Mouse (Mus musculus): ENCODE measurements around the gene Aptx. TPM values are rescaled to one million over a fixed set of nuclear protein-coding genes. Genes with fewer than 3 reads are reported as not detected.
A peak's percentile ranks its signal among the peaks of the same experiment; 100 is the strongest.

Aptx gene
- 6.2 and 7.2 TPM in 2 replicates for total RNA-seq (2014; rRNA removed)
- 3.4 and 4.8 TPM in 2 replicates for polyA plus RNA-seq (2012; rRNA removed)

DNA sequence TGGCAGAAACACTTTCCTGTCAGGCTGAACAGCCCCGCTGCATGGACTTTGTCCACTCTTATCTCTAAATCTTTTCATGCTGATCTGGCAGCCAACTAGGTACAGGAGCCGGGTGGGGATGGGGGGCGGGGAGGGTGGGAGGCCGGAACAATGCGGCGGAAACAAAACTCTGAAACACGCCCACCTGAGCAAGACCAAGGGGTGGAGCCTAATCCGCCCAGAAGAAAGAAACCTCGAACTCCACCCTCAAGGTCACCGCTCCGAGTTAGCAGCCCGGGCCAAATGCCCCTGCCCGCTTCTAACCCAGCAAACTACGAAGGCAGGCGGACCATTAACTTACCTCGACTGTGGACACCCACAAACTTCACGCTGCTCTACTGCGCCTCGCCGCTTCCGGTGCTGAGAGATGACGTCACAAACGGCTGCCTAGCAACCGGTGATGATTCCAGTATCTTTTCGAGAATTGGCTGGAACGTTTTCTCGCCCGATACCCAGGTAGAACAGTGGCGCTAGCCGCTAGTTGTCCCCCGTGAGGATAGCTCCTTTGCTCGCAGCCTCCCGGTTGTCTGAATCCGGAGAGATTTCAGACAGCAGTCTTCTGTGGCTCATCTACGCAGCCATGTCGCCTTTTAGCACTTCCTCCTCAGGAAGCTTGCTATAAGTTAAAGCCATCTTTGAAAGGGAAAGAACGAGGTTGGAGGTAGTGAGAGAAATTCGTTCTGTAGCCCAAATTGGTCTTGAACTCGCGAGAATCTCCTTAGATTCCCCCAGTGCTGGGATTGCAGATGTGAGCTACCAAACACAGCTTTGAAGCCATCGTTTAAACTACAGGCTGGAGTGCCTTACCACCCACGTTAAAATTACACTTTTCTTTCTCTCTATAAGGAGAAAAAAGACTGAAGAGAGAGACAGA is at the start of gene Aptx:
Gene Aptx, minus strand, starts transcription at position 398 of the 913 bp plus-strand sequence.
- no peaks in the 10 kb centered on the region for H3K27me3 ChIP-seq (ENCODE audit: control insufficient read depth, insufficient read depth, low read length)
- H3K4me3 ChIP-seq (ENCODE audit: insufficient read depth, low read depth, low read length), result peak within 1 kb of the TSS; percentile 75
- peak; percentile 95 for DNase-seq (ENCODE audit: extremely low read depth, low read depth, low spot score)
- peak within 1 kb of the TSS; percentile 92 for H3K27ac ChIP-seq (replicated peaks; ENCODE audit: insufficient read depth, low read depth, low read length)
- WGBS, result under 1% methylated on average over 42 of the region's 42 CpGs
- H3K79me2 ChIP-seq (ENCODE audit: control insufficient read depth, insufficient read depth, low read length), result no peaks in the 10 kb centered on the region
- no peaks in the 10 kb centered on the region for H3K36me3 ChIP-seq (ENCODE audit: control insufficient read depth, insufficient read depth, low read length)
- peaks cover 32% of the 10 kb centered on the region for H3K4me1 ChIP-seq (ENCODE audit: control insufficient read depth, insufficient read depth, low read length)
- H3K9ac ChIP-seq (ENCODE audit: low read depth, low read length), result peak within 1 kb of the TSS; percentile 82
- TF ChIP-seq POLR2A (IDR thresholded peaks at IDR 0.05; ENCODE audit: extremely low read depth, insufficient read depth, low read length), result peak; percentile 83
- TF ChIP-seq CTCF (IDR thresholded peaks at IDR 0.05; ENCODE audit: low read depth, low read length), result peak; percentile 20

DNA sequence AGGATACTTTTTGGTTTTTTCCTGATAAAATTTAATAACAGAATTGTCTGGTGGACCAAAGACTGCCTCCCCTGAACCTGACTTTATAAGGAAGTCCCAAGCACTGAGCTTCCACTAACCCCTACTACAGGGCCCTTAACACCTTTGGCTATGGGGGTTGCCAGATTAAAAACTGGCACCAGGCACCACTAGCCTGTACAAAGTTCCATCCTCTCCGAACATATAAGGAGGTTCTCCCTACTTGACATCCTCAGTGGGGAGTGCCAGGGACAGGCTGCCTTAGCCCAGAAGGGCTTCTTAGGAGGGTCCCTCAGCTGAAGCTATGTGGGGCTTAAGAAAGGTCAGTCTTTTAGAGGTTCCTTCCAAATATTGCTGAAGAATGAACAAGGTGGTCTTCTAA is 32.4 kb upstream of the Aptx start:
- Histone ChIP-seq H3K36me3 (ENCODE audit: control insufficient read depth, insufficient read depth, low read length) (peaks cover 68% of the 10 kb centered on the region), H3K27me3 (ENCODE audit: control insufficient read depth, insufficient read depth, low read length) (no peaks in the 10 kb centered on the region), H3K9ac (ENCODE audit: low read depth, low read length) (no peak overlapping the region), H3K4me3 (ENCODE audit: insufficient read depth, low read depth, low read length) (no peak overlapping the region), H3K4me1 (ENCODE audit: control insufficient read depth, insufficient read depth, low read length) (peaks cover 2% of the 10 kb centered on the region; the same call in 1 of the 2 replicates), H3K27ac (replicated peaks; ENCODE audit: insufficient read depth, low read depth, low read length) (no peak overlapping the region; the same call in 1 of the 2 replicates), H3K79me2 (ENCODE audit: control insufficient read depth, insufficient read depth, low read length) (no peaks in the 10 kb centered on the region)
- WGBS, result 18% methylated on average over 1 of the region's 1 CpGs
- DNase-seq (ENCODE audit: extremely low read depth, low read depth, low spot score), result peak; percentile 53
- TF ChIP-seq POLR2A (IDR thresholded peaks at IDR 0.05; ENCODE audit: extremely low read depth, insufficient read depth, low read length) (no peak), CTCF (IDR thresholded peaks at IDR 0.05; ENCODE audit: low read depth, low read length) (no peak)

DNA sequence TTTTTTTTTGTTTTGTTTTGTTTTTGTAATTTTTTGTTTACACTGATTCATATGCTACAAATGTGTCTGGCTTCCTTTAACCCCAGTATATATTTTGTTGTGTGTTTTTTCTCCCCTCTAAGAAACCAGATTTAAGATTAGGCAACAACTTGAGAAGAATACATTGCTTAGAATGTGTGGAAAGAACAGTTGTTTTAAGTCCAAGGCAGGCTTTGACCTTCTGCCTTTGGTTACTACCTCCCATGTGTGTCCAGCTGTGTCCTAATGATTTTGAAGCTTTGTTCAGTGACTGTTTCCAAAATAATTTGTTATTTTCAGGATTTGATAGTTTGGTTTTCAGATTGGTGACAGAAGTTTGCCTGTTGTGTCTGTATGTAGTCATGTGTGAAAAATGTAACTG is 28.3 kb upstream of the Aptx start:
- no peak overlapping the region for H3K9ac ChIP-seq (ENCODE audit: low read depth, low read length)
- H3K4me3 ChIP-seq (ENCODE audit: insufficient read depth, low read depth, low read length), result no peak overlapping the region
- peaks cover 19% of the 10 kb centered on the region; the same call in 1 of the 2 replicates for H3K4me1 ChIP-seq (ENCODE audit: control insufficient read depth, insufficient read depth, low read length)
- DNase-seq (ENCODE audit: extremely low read depth, low read depth, low spot score), result peak; percentile 20
- H3K79me2 ChIP-seq (ENCODE audit: control insufficient read depth, insufficient read depth, low read length), result peaks cover 2% of the 10 kb centered on the region; the same call in 1 of the 2 replicates
- no peaks in the 10 kb centered on the region for H3K27me3 ChIP-seq (ENCODE audit: control insufficient read depth, insufficient read depth, low read length)
- TF ChIP-seq POLR2A (IDR thresholded peaks at IDR 0.05; ENCODE audit: extremely low read depth, insufficient read depth, low read length), result no peak
- TF ChIP-seq CTCF (IDR thresholded peaks at IDR 0.05; ENCODE audit: low read depth, low read length), result no peak
- H3K36me3 ChIP-seq (ENCODE audit: control insufficient read depth, insufficient read depth, low read length), result peaks cover 85% of the 10 kb centered on the region
- H3K27ac ChIP-seq (replicated peaks; ENCODE audit: insufficient read depth, low read depth, low read length), result no peak overlapping the region

DNA sequence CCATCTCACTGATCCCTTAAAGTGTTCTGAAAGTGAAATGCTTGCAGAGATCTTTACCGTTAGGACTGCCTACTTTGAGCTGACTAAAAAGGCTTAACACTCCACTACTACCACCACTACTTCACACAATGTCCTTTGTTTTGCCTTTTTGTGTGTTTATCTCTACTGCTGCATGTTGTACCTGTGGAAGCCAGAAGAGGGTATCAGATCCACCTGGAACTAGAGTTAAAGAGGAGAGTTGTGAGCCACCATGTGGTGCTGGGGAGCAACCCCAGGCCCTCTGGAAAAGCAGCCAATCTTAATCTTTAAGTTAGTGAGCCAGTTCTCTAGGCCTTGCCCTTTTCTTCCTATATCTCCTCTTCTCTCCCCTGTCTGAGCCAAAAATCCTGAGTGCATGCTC is 24.3 kb upstream of the Aptx start:
- Histone ChIP-seq H3K4me1 (ENCODE audit: control insufficient read depth, insufficient read depth, low read length) (peaks cover 23% of the 10 kb centered on the region), H3K79me2 (ENCODE audit: control insufficient read depth, insufficient read depth, low read length) (peaks cover 13% of the 10 kb centered on the region), H3K27me3 (ENCODE audit: control insufficient read depth, insufficient read depth, low read length) (no peaks in the 10 kb centered on the region), H3K36me3 (ENCODE audit: control insufficient read depth, insufficient read depth, low read length) (peaks cover 66% of the 10 kb centered on the region), H3K4me3 (ENCODE audit: insufficient read depth, low read depth, low read length) (no peak overlapping the region), H3K27ac (replicated peaks; ENCODE audit: insufficient read depth, low read depth, low read length) (peak overlapping the region; percentile 40), H3K9ac (ENCODE audit: low read depth, low read length) (peak overlapping the region; percentile 40; the same call in 1 of the 2 replicates)
- DNase-seq (ENCODE audit: extremely low read depth, low read depth, low spot score), result peak; percentile 26
- WGBS, result 64% methylated on average over 1 of the region's 1 CpGs
- no peak for TF ChIP-seq POLR2A (IDR thresholded peaks at IDR 0.05; ENCODE audit: extremely low read depth, insufficient read depth, low read length)
- TF ChIP-seq CTCF (IDR thresholded peaks at IDR 0.05; ENCODE audit: low read depth, low read length), result peak; percentile 17; the same call in 1 of the 2 replicates

DNA sequence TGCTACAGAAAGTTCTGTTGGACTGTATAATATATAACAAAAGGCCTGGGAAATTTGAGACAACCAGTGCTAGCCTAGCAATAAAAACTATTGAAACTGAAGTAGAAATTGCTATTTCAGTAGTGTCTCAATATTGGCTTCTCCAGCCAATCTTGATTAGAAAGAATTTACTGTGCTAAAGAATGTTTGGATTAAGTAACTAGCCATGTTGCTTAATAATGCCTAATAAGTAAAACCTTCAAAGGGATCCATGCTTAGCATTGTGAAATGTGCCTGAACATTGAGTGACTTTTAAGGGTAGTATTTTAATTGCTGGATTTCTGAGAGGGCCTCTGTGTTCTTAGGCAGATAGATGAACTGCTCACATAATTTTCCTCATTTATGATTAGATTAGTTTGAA is 22.6 kb upstream of the Aptx start:
- TF ChIP-seq POLR2A (IDR thresholded peaks at IDR 0.05; ENCODE audit: extremely low read depth, insufficient read depth, low read length), result no peak
- TF ChIP-seq CTCF (IDR thresholded peaks at IDR 0.05; ENCODE audit: low read depth, low read length), result no peak
- H3K79me2 ChIP-seq (ENCODE audit: control insufficient read depth, insufficient read depth, low read length), result peaks cover 13% of the 10 kb centered on the region
- peaks cover 31% of the 10 kb centered on the region for H3K4me1 ChIP-seq (ENCODE audit: control insufficient read depth, insufficient read depth, low read length)
- no peak overlapping the region for H3K9ac ChIP-seq (ENCODE audit: low read depth, low read length)
- DNase-seq (ENCODE audit: extremely low read depth, low read depth, low spot score), result peak; percentile 90
- no peaks in the 10 kb centered on the region for H3K27me3 ChIP-seq (ENCODE audit: control insufficient read depth, insufficient read depth, low read length)
- H3K27ac ChIP-seq (replicated peaks; ENCODE audit: insufficient read depth, low read depth, low read length), result no peak overlapping the region
- H3K4me3 ChIP-seq (ENCODE audit: insufficient read depth, low read depth, low read length), result no peak overlapping the region; the same call in 1 of the 2 replicates
- H3K36me3 ChIP-seq (ENCODE audit: control insufficient read depth, insufficient read depth, low read length), result peaks cover 50% of the 10 kb centered on the region
